Mouse (Mus musculus) cerebellum, adult 2 months (tissue): ENCODE results near the gene Cd93.

Experiments used
- CTCF ChIP-seq: fragments of 200-500 bp; IDR thresholded peaks from 2 replicates; pipeline ENCODE4 v1.5.1; 2011; ENCODE audit warnings: low read depth, mild to moderate bottlenecking, control low read depth, low read length, moderate library complexity, borderline replicate concordance; ENCODE audit not compliant: insufficient read depth
- POLR2A ChIP-seq: fragments of 200-500 bp; IDR thresholded peaks from 2 replicates; pipeline ENCODE4 v1.6.1; 2011; ENCODE audit warnings: low read length, control low read depth, borderline replicate concordance; ENCODE audit not compliant: insufficient read depth

- TF ChIP-seq POLR2A (no peak), CTCF (no peak)
Observed at GRCm38 (mm10) chr2:148409821-148410220, 33.5 kb downstream of the Cd93 start.
